ENCODE assay signal across 7 mouse cellular contexts in the genomic region with DNA sequence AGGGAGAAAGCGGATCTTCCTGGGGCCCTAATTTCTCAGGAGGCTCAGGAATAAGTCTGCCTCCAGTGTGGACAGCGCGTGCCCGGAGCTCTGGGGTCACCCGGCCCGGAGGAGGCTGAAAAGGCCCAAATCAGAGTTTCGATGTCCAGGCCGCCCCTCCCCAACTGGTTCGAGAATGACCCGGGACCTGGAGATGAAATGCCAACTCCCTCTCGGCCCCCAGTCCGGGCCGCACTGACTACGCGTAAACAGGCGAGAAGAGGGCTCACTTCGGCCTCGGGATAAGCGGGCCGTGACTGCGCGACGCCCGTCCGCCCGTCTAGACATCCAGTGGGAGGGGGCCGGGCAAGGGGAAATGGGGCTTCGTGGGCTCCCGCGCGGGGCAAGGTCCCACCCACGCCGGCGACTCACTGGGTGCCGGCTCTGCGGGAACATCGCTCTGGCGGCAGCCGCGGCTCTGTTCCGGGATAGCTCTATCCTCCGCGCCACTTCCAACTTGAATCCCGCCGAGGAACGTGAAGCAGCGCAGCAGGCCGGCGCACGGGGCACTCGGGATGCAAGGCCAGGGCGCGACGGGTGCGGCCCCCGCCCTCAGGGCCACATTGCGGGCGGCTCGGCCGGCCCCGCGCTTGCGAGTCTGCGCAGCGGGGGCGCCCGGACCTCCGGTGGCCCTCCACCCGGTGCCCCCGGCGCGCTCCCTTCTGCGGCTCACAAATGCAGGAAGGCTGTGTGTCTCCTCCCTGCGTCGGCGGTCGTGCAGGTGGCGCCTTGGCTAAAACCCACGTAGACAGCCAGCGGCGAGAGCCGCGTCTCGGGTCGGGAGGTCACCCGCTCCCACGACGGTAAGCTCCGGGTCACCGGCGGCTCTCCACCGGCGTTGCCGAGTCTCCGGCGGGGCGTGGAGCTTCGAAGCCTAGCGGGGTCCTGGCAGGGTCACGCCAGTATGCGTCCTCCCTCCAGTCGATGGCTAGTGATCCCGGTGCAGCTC. TPM values are rescaled to one million over a fixed set of nuclear protein-coding genes. Genes with fewer than 3 reads are reported as not detected.
A peak's percentile ranks its signal among the peaks of the same experiment; 100 is the strongest.
DNase-seq lines count a peak whose midpoint lies in the region; ATAC-seq and TF ChIP-seq lines count a peak whose summit lies in the region.

No protein-coding gene starts in this region.

- peaks cover 5% of the 10 kb centered on the region; the same call in 1 of the 2 replicates for H3K36me3 ChIP-seq in limb, embryonic 14.5 days (ENCODE audit: control insufficient read depth, insufficient read depth, low read length)
- peaks cover under 1% of the 10 kb centered on the region for H3K36me3 ChIP-seq in myocyte (ENCODE audit: control insufficient read depth, insufficient read depth)
- H3K36me3 ChIP-seq in stomach, embryonic 16.5 days (ENCODE audit: control insufficient read depth, insufficient read depth, low read length): no peaks in the 10 kb centered on the region

- ATAC-seq in limb, embryonic 14.5 days (ENCODE audit: low FRiP score, low read depth): no peak
- no peak for ATAC-seq in stomach, embryonic 16.5 days (ENCODE audit: insufficient read depth, low FRiP score)

- peaks cover 46% of the 10 kb centered on the region for H3K79me2 ChIP-seq in myocyte (ENCODE audit: control insufficient read depth, insufficient read depth)

- H3K9me3 ChIP-seq in limb, embryonic 14.5 days (ENCODE audit: control insufficient read depth, low read length): no peaks in the 10 kb centered on the region
- H3K9me3 ChIP-seq in stomach, embryonic 16.5 days (replicated peaks; ENCODE audit: control insufficient read depth, low read length): no peaks in the 10 kb centered on the region

- peak overlapping the region; percentile 91 for H3K27ac ChIP-seq in limb, embryonic 14.5 days (replicated peaks; ENCODE audit: low read depth, low read length)
- peak overlapping the region; percentile 96 for H3K27ac ChIP-seq in stomach, embryonic 16.5 days (ENCODE audit: low read length)

- H3K27me3 ChIP-seq in limb, embryonic 14.5 days (ENCODE audit: control insufficient read depth, insufficient read depth, low read length): no peaks in the 10 kb centered on the region
- no peaks in the 10 kb centered on the region for H3K27me3 ChIP-seq in myocyte (ENCODE audit: control insufficient read depth, insufficient read depth, insufficient read length)
- no peaks in the 10 kb centered on the region for H3K27me3 ChIP-seq in stomach, embryonic 16.5 days (ENCODE audit: control insufficient read depth, insufficient read depth, low read length)

- H3K4me1 ChIP-seq in limb, embryonic 14.5 days (ENCODE audit: control insufficient read depth, insufficient read depth, low read length): peaks cover 29% of the 10 kb centered on the region
- H3K4me1 ChIP-seq in stomach, embryonic 16.5 days (ENCODE audit: control insufficient read depth, insufficient read depth, low read length): peaks cover 34% of the 10 kb centered on the region

- TF ChIP-seq POLR2A in limb, embryonic 14.5 days (IDR thresholded peaks at IDR 0.05; ENCODE audit: borderline replicate concordance, extremely low read depth, insufficient read depth, insufficient read length): no peak
- no peak for TF ChIP-seq POLR2A in myocyte (IDR thresholded peaks at IDR 0.05; ENCODE audit: insufficient read length, low read depth)

- intact Hi-C loops in gastrocnemius, postnatal 36 days (cut with DNase I): loop anchor here (5.0 to 10.0 kb wide), 2 partner anchors 58 to 135 kb away; no protein-coding TSS in a partner anchor

- H3K4me2 ChIP-seq in limb, embryonic 14.5 days (replicated peaks; ENCODE audit: low read depth, low read length, severe bottlenecking): peak overlapping the region; percentile 64
- H3K4me2 ChIP-seq in myocyte (ENCODE audit: low read depth): peak overlapping the region; percentile 85
- H3K4me2 ChIP-seq in stomach, embryonic 16.5 days (ENCODE audit: low read depth, low read length): peak overlapping the region; percentile 69

- peak overlapping the region; percentile 84 for H3K4me3 ChIP-seq in limb, embryonic 14.5 days (replicated peaks; ENCODE audit: low read length)
- H3K4me3 ChIP-seq in myocyte: peak overlapping the region; percentile 70
- peak overlapping the region; percentile 74 for H3K4me3 ChIP-seq in stomach, embryonic 16.5 days (replicated peaks; ENCODE audit: low read length)

- peak overlapping the region; percentile 87 for H3K9ac ChIP-seq in limb, embryonic 14.5 days (ENCODE audit: low read depth, low read length, severe bottlenecking)
- H3K9ac ChIP-seq in stomach, embryonic 16.5 days (ENCODE audit: low read length): peak overlapping the region; percentile 90

- WGBS in limb, embryonic 14.5 days: under 1% methylated on average over 51 of the region's 103 CpGs
- under 1% methylated on average over 102 of the region's 103 CpGs for WGBS in stomach, embryonic 16.5 days

- peak; percentile 43 for DNase-seq in adipocyte (ENCODE audit: low spot score)
- peak; percentile 37 to 50 for DNase-seq in cerebellum, postnatal 4 days (ENCODE audit: low spot score in 2 of 2)
- peak; percentile 21 to 53 for DNase-seq in gastrocnemius, postnatal 36 days
- peak; percentile 70 for DNase-seq in kidney, adult 18-20 months
- DNase-seq in limb, embryonic 14.5 days (ENCODE audit: low spot score): peak; percentile 22

- peak overlapping the region; percentile 85 for H3ac ChIP-seq in myocyte (ENCODE audit: control insufficient read depth, insufficient read length)

TF ChIP-seq in myocyte, 11 proteins besides CTCF, POLR2A, EP300 and RAD21:
- TF ChIP-seq MYOG (IDR thresholded peaks at IDR 0.05; ENCODE audit: control insufficient read depth in 1 of 3, insufficient read depth in 1 of 3, insufficient read length in 2 of 3, low read depth in 2 of 3) (peak in 1 of 3 experiments; percentile 1), MYOD1 (IDR thresholded peaks at IDR 0.05; ENCODE audit: control insufficient read depth in 1 of 3, insufficient read length in 2 of 3, low read depth in 2 of 3) (peak in 1 of 3 experiments; percentile 8), SRF (IDR thresholded peaks at IDR 0.05; ENCODE audit: control insufficient read depth, insufficient read length, low read depth) (no peak)
TF ChIP-seq in myocyte: peak in this region for 2.

RNA-seq across cellular contexts. Expression of a gene that starts 0.9 kb away (rescaled TPM):
- 10 to 100 TPM; 15.0 to 17.9 TPM for total RNA-seq in gastrocnemius, postnatal 36 days (2021)
- polyA plus RNA-seq in limb, embryonic 14.5 days (2012; rRNA removed): 62.9 and 83.9 TPM in 2 replicates
- 33.3 and 41.1 TPM in 2 replicates for polyA plus RNA-seq in limb, embryonic 14.5 days (2014; fragmentation: Nextera tagmentation; extraction: Ambion mirVana)
- polyA plus RNA-seq in myocyte (2012; fragmentation: generic; extraction: Trizol): 17.9 TPM
- polyA plus RNA-seq in stomach, embryonic 16.5 days (2015; fragmentation: Nextera tagmentation; extraction: Ambion mirVana): 10.7 and 12.8 TPM in 2 replicates
